Mouse (Mus musculus): Measurements from ENCODE around the gene 1810013L24Rik. TPM values are rescaled to one million over a fixed set of nuclear protein-coding genes. Genes with fewer than 3 reads are reported as not detected.
"Not testable (repeated sequence)": the region's sequence is repeated elsewhere in the genome, so short reads cannot be mapped to it uniquely, and the experiment has no call there.

The 1810013L24Rik gene
- total and polyA plus RNA-seq, 2 experiments from 2014 or later, result 16.8 to 51.8 TPM

- Histone ChIP-seq H3K36me3 (ENCODE audit: insufficient read depth, low read length) (no peaks in the 10 kb centered on the region), H3K9ac (replicated peaks; ENCODE audit: low read length) (no peak overlapping the region), H3K4me2 (ENCODE audit: low read depth, low read length) (no peak overlapping the region), H3K4me3 (ENCODE audit: low read length) (no peak overlapping the region), H3K27ac (no peak overlapping the region), H3K4me1 (ENCODE audit: insufficient read depth, low read length) (no peaks in the 10 kb centered on the region), H3K9me3 (ENCODE audit: low read length) (no peaks in the 10 kb centered on the region), H3K27me3 (ENCODE audit: insufficient read depth, low read length) (no peaks in the 10 kb centered on the region)
- WGBS, result 21% methylated on average over 5 of the region's 5 CpGs
- DNase-seq (ENCODE audit: low spot score) (no peak), ATAC-seq (no peak)
- TF ChIP-seq CTCF (IDR thresholded peaks at IDR 0.05; ENCODE audit: low read depth), result no peak
Observed at GRCm38 (mm10) chr16:8880076-8880475, 50.2 kb downstream of the 1810013L24Rik start.

GRCm38 (mm10) chr16:8883674-8884241 is 53.9 kb downstream of the 1810013L24Rik start:
- Histone ChIP-seq H3K4me1 (ENCODE audit: insufficient read depth, low read length) (no peaks in the 10 kb centered on the region), H3K9ac (replicated peaks; ENCODE audit: low read length) (no peak overlapping the region), H3K36me3 (ENCODE audit: insufficient read depth, low read length) (no peaks in the 10 kb centered on the region), H3K27ac (peak overlapping the region; percentile 5; the same call in 1 of the 2 replicates), H3K27me3 (ENCODE audit: insufficient read depth, low read length) (no peaks in the 10 kb centered on the region), H3K4me2 (ENCODE audit: low read depth, low read length) (no peak overlapping the region), H3K4me3 (ENCODE audit: low read length) (no peak overlapping the region), H3K9me3 (ENCODE audit: low read length) (no peaks in the 10 kb centered on the region)
- ATAC-seq (peak; percentile 68), DNase-seq (ENCODE audit: low spot score) (peak; percentile 92)
- WGBS, result 31% methylated on average over 11 of the region's 11 CpGs
- TF ChIP-seq CTCF (IDR thresholded peaks at IDR 0.05; ENCODE audit: low read depth), result peak; percentile 96

GRCm38 (mm10) chr16:8894214-8894613 is 64.3 kb downstream of the 1810013L24Rik start:
- not testable (repeated sequence) for ATAC-seq; H3K4me2 ChIP-seq (ENCODE audit: low read depth, low read length); H3K27ac ChIP-seq; H3K4me3 ChIP-seq (ENCODE audit: low read length); H3K36me3 ChIP-seq (ENCODE audit: insufficient read depth, low read length); H3K4me1 ChIP-seq (ENCODE audit: insufficient read depth, low read length); DNase-seq (ENCODE audit: low spot score); H3K9ac ChIP-seq (replicated peaks; ENCODE audit: low read length); H3K27me3 ChIP-seq (ENCODE audit: insufficient read depth, low read length); H3K9me3 ChIP-seq (ENCODE audit: low read length)
- WGBS, result 38% methylated on average over 4 of the region's 4 CpGs

- 94% methylated on average over 4 of the region's 4 CpGs for WGBS
- no peak overlapping the region for H3K27ac ChIP-seq
- no peak overlapping the region for H3K4me3 ChIP-seq (ENCODE audit: low read length)
- no peak overlapping the region for H3K9ac ChIP-seq (replicated peaks; ENCODE audit: low read length)
- H3K27me3 ChIP-seq (ENCODE audit: insufficient read depth, low read length), result no peaks in the 10 kb centered on the region
- no peaks in the 10 kb centered on the region for H3K36me3 ChIP-seq (ENCODE audit: insufficient read depth, low read length)
- H3K9me3 ChIP-seq (ENCODE audit: low read length), result no peaks in the 10 kb centered on the region
- no peak for DNase-seq (ENCODE audit: low spot score)
- H3K4me2 ChIP-seq (ENCODE audit: low read depth, low read length), result no peak overlapping the region
- no peak for TF ChIP-seq CTCF (IDR thresholded peaks at IDR 0.05; ENCODE audit: low read depth)
- no peak for ATAC-seq
- H3K4me1 ChIP-seq (ENCODE audit: insufficient read depth, low read length), result no peaks in the 10 kb centered on the region
Observed at GRCm38 (mm10) chr16:8895301-8895700, 65.4 kb downstream of the 1810013L24Rik start.

- not testable (repeated sequence) for ATAC-seq
Observed at GRCm38 (mm10) chr16:8906115-8906514, 76.2 kb downstream of the 1810013L24Rik start.

More at GRCm38 (mm10) chr16:8906115-8906514, 76.2 kb downstream of the 1810013L24Rik start:
- not testable (repeated sequence) for H3K36me3 ChIP-seq (ENCODE audit: insufficient read depth, low read length); H3K27me3 ChIP-seq (ENCODE audit: insufficient read depth, low read length); H3K9me3 ChIP-seq (ENCODE audit: low read length); H3K4me1 ChIP-seq (ENCODE audit: insufficient read depth, low read length); H3K4me3 ChIP-seq (ENCODE audit: low read length); DNase-seq (ENCODE audit: low spot score); H3K27ac ChIP-seq; H3K9ac ChIP-seq (replicated peaks; ENCODE audit: low read length); H3K4me2 ChIP-seq (ENCODE audit: low read depth, low read length)
- 35% methylated on average over 2 of the region's 2 CpGs for WGBS

Other genes with a start within 250 kb of the 1810013L24Rik start
- 33.1 and 44.4 TPM in 2 replicates for gene Pmm2, start 192.4 kb upstream of the 1810013L24Rik start, total RNA-seq (2014; rRNA removed)
- 25.7 and 28.5 TPM in 2 replicates for gene Pmm2, start 192.4 kb upstream of the 1810013L24Rik start, polyA plus RNA-seq (2015; fragmentation: Nextera tagmentation; extraction: Ambion mirVana)
- 18.9 and 19.1 TPM in 2 replicates for gene Tmem186, start 192.4 kb upstream of the 1810013L24Rik start, total RNA-seq (2014; rRNA removed)
- gene Tmem186, start 192.4 kb upstream of the 1810013L24Rik start, polyA plus RNA-seq (2015; fragmentation: Nextera tagmentation; extraction: Ambion mirVana), result 14.5 and 15.7 TPM in 2 replicates
- gene Carhsp1, start 157.9 kb upstream of the 1810013L24Rik start, total RNA-seq (2014; rRNA removed), result 120 and 127 TPM in 2 replicates
- gene Carhsp1, start 157.9 kb upstream of the 1810013L24Rik start, polyA plus RNA-seq (2015; fragmentation: Nextera tagmentation; extraction: Ambion mirVana), result 105 and 110 TPM in 2 replicates
- not detected in 2 replicates for gene Gm5767, start 149.3 kb upstream of the 1810013L24Rik start, total RNA-seq (2014; rRNA removed)
- gene Gm5767, start 149.3 kb upstream of the 1810013L24Rik start, polyA plus RNA-seq (2015; fragmentation: Nextera tagmentation; extraction: Ambion mirVana), result not detected in 2 replicates
- gene Usp7, start 37.8 kb upstream of the 1810013L24Rik start, total RNA-seq (2014; rRNA removed), result 69.8 and 83.7 TPM in 2 replicates
- gene Usp7, start 37.8 kb upstream of the 1810013L24Rik start, polyA plus RNA-seq (2015; fragmentation: Nextera tagmentation; extraction: Ambion mirVana), result 17.5 and 18.9 TPM in 2 replicates